Mouse (Mus musculus): ENCODE data around the gene Matn4.

DNA sequence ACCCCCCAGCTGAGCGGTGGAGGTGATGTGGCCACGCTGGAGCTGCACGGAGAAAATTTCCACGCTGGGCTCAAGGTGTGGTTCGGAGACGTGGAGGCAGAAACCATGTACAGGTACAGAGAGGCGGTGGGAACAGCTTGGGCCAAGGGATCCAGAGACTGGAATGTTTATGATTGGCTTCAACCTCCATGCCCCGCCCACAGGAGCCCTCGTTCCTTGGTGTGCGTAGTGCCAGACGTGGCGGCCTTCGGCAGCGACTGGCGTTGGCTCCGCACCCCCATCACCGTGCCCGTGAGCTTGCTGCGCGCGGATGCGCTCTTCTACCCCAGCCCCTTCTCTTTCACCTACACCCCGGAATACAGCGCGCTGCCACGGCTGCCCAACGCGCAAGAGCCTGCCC, 9.2 kb upstream of the Matn4 start:
- TF ChIP-seq CTCF (IDR thresholded peaks at IDR 0.05; ENCODE audit: borderline replicate concordance, insufficient read depth, low read length) (no peak), POLR2A (IDR thresholded peaks at IDR 0.05; ENCODE audit: low read depth, low read length) (no peak)
